Mouse (Mus musculus): ENCODE measurements around the gene Ccdc12. TPM values are rescaled to one million over a fixed set of nuclear protein-coding genes. Genes with fewer than 3 reads are reported as not detected.
"Not testable (repeated sequence)": the region's sequence is repeated elsewhere in the genome, so short reads cannot be mapped to it uniquely, and the experiment has no call there.

The Ccdc12 gene
- total RNA-seq, 2 experiments from 2014 or later = 32.8 to 67.1 TPM

DNA sequence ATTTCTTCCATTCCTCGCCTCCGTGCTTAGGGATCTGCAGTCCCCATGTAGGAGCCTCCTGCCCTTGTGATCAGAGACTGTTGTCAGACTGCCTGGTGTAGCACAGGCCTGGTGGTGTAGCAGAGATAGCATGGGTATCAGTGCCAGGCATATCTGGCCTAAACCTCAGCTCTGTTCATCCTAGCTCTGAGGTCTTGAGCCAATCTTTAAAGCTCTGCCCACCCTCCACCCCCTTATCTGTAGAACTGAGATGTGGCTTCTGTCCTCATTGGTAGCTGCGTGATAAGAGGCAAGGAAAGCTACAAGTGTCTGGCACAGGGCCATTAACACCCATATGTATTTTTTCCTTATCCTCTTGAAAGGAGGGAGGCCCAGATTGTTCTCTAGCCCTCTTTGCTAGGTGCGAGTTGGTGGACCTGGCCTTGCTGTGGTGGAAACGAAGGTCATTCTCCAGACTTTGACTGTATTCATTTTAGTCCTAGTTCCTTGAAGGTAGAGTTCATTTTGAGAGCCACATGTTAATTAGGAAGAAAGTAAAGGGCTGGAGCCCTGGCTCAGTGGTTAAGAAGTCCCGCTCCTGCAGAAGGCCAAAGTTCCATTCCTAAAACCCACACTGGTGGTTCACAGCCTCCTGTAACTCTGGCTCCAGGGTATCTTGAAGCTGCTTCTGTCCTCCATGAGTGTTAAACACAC lies 12.4 kb downstream of the Ccdc12 start:
- peak; percentile 50; the same call in 1 of the 2 replicates for ATAC-seq (replicated peaks; ENCODE audit: low FRiP score, poor library complexity, severe bottlenecking)

GRCm38 (mm10) chr9:110669785-110670184 lies 13.5 kb downstream of the Ccdc12 start:
- ATAC-seq (replicated peaks; ENCODE audit: low FRiP score, poor library complexity, severe bottlenecking) = no peak

DNA sequence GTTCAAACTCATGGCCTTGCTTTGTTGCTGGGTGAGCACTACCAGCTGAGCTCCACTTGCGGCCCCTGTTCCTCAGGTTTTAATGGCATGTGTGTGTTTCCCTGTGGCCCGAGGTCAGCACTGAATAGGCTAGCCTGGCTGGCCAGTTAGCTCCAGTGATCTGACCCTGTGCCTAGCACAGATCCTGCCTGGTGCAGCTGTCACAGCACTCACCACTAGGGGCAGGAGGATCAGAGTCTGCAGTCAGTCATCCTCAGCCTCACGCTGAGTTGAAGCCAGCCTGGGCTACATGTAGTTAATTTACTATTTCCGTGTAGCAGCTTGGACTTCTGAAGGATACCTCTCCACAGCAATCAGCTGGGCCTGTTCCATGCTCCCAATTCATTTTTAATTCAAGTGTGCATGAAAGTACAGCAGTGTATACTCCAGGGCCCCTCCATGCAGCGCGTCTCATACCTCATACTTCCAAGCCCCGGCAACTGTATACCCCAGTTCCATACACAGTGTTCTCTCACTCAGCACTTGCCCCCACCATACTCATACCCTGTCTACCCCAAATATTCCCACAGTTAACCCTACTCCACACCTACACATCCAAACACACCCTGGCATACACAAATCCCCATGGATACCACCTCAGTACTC lies 16.3 kb downstream of the Ccdc12 start:
- 0 out of 2 replicates have a peak, but pooled peaks have one; percentile 58 for ATAC-seq (replicated peaks; ENCODE audit: low FRiP score, poor library complexity, severe bottlenecking)

- ATAC-seq (replicated peaks; ENCODE audit: low FRiP score, poor library complexity, severe bottlenecking) = no peak
Measured at GRCm38 (mm10) chr9:110673107-110673752, 16.9 kb downstream of the Ccdc12 start.

GRCm38 (mm10) chr9:110676492-110676911 lies 20.2 kb downstream of the Ccdc12 start:
- ATAC-seq (replicated peaks; ENCODE audit: low FRiP score, poor library complexity, severe bottlenecking) = peak; percentile 62

DNA sequence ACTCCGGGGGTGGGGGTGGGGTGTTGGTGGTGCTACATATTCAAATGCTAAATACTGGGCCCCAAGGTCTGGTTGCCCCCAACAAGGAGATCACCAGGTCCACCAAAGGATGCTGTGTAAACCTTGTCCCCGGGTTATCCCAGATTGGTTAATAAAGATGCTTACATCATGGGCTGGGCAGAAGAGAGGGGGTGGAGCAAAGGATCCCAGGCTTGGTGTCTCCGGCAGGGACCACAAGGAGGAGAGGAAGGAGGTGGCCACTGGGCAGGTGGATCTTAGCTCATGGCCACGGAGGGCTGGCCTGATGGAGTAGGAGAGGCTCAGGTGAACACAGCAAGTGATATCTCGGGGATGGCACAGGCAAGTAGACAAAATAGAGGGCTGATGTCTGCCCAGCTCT lies 22.6 kb downstream of the Ccdc12 start:
- ATAC-seq (replicated peaks; ENCODE audit: low FRiP score, poor library complexity, severe bottlenecking) = no peak

- no peak for ATAC-seq (replicated peaks; ENCODE audit: low FRiP score, poor library complexity, severe bottlenecking)
Measured at GRCm38 (mm10) chr9:110680736-110681507, 24.6 kb downstream of the Ccdc12 start.

DNA sequence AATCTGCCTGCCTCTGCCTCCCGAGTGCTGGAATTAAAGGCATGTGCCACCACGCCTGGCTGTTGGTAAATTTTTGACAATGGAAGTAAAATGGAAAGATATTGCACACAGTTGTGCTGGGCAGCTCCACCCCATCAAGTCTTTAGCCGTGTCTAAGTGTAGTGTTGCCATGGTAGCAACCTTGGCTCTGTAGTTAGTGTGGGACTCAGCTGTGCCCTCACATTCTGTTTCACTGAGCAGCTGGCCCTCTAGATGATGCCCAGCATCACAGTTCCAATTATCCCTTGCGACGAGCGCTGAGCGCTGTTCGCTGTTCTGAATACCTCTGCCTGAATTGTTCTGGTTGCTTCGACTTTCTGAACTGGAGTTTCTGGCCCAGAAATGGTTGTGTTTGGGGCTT lies 25.5 kb downstream of the Ccdc12 start:
- no peak for ATAC-seq (replicated peaks; ENCODE audit: low FRiP score, poor library complexity, severe bottlenecking)

GRCm38 (mm10) chr9:110682255-110682654 lies 26.0 kb downstream of the Ccdc12 start:
- no peak for ATAC-seq (replicated peaks; ENCODE audit: low FRiP score, poor library complexity, severe bottlenecking)

- not testable (repeated sequence) for ATAC-seq (replicated peaks; ENCODE audit: low FRiP score, poor library complexity, severe bottlenecking)
Measured at GRCm38 (mm10) chr9:110682697-110683096, 26.4 kb downstream of the Ccdc12 start.

DNA sequence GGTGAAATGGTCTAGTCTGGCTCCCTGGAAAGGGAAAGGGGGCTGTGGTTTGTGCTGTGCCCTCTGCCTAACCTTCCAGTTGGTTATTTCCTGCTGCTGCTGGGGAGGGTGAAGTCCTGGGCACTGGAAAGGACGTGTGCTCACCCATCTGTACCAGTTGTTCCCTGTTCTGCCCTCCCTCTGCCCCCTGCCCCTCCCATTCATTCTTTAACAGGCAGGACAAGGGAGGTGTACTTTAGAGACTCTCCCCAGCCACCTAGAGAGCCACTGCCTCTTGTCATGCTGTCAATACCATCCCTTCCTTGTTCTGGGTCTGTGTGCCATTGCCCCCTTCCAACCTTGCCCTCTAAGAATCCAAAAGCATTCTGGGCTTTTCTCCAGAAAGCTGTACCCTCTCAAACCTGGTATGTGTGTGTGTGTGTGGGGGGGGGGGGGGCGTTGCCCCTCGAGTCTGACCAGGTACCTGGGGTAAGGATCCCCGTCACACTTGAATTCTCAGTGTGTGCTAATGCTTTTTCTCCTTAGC lies 27.3 kb downstream of the Ccdc12 start:
- no peak for ATAC-seq (replicated peaks; ENCODE audit: low FRiP score, poor library complexity, severe bottlenecking)

DNA sequence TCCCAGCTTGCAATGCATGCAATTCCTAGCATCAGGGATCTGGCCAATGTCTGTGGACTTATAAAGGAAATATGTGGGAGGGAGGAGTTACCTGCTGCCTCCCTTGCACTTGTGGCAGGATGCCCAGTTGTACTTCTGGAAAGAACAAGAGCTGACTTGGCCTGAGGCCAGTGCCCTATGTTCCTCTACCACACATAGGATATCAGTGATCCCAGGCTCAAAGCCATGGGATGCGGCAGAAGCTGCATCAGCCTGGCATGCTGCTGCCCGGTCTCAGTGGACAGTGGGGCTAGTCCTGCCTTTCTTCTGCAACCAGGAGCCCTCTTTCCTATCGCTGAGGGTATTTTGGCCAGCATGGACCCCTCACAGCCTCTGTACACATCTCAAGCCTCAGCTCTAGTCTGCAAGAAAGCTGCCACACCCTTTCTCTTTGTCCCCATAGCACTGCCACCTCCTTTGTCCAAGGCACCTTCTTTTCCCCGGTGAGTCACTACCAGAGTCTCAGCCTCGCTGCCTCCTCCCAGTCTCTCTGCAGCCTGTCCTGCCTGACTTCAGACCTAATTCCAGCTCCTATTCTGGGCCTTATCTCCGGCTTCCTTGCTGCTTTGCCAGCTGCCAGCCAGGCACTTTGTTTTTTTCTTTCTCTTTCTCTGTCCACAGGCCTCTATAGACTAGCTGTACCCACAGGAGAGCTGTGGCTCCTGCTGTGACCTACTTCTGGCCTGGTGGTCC lies 28.0 kb downstream of the Ccdc12 start:
- ATAC-seq (replicated peaks; ENCODE audit: low FRiP score, poor library complexity, severe bottlenecking) = no peak

DNA sequence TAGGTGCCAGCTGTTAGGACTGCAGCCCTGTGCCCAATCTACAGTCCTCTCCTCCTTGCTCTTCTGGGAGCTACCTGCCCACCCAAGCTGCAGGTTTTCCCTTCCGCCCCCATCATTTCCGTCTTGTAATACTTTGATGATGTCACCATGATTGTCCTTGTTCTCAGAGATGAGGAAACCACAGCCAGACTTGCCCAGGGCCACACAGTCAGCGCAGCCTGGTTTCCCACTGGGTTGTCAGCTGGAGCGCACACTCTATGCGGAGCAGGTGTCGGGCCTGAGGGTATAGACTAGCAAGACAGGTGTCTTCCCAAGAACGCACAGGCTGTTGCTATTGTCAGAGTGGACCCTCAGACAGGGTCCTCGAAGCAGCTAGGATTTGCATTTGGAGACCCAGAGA lies 28.9 kb downstream of the Ccdc12 start:
- no peak for ATAC-seq (replicated peaks; ENCODE audit: low FRiP score, poor library complexity, severe bottlenecking)

GRCm38 (mm10) chr9:110685591-110685990 lies 29.3 kb downstream of the Ccdc12 start:
- ATAC-seq (replicated peaks; ENCODE audit: low FRiP score, poor library complexity, severe bottlenecking) = no peak

GRCm38 (mm10) chr9:110686472-110686871 lies 30.2 kb downstream of the Ccdc12 start:
- ATAC-seq (replicated peaks; ENCODE audit: low FRiP score, poor library complexity, severe bottlenecking) = no peak

GRCm38 (mm10) chr9:110687061-110687460 lies 30.8 kb downstream of the Ccdc12 start:
- no peak for ATAC-seq (replicated peaks; ENCODE audit: low FRiP score, poor library complexity, severe bottlenecking)

GRCm38 (mm10) chr9:110687846-110688245 lies 31.5 kb downstream of the Ccdc12 start:
- ATAC-seq (replicated peaks; ENCODE audit: low FRiP score, poor library complexity, severe bottlenecking) = no peak

GRCm38 (mm10) chr9:110689261-110689779 lies 33.0 kb downstream of the Ccdc12 start:
- ATAC-seq (replicated peaks; ENCODE audit: low FRiP score, poor library complexity, severe bottlenecking) = no peak

DNA sequence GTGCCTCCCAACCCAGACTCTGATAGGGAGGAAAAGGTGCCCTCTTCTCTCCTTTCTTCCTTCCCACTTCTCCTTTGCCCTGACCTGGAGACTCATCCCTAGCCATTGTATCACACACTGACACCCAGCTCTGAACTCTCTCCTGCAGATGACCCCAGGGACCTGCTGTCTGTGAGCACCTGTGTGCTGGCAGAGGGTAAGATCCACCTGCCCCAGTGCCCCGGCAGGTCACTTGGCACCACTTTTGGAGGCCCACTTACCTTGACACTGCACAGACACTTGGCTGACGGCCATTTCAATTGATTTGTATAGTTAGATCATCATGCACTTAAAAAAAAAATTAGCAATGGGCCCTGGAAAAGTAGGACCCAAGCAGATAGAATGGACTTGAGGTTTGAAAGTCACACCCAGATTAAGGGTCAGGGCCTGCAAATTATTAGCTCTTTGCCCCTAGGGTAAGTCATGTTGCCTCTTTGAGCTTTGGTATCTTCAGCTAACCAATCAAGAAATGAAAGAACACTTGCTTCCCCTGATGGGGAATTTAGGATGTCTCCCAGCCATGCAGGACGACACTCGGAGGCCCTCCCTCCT lies 39.0 kb downstream of the Ccdc12 start:
- no peak for ATAC-seq (replicated peaks; ENCODE audit: low FRiP score, poor library complexity, severe bottlenecking)

All from erythroid progenitor cell, adult 5-6 weeks (primary cell).